Mouse (Mus musculus): Measurements from ENCODE around the gene Ubox5. TPM values are rescaled to one million over a fixed set of nuclear protein-coding genes. Genes with fewer than 3 reads are reported as not detected.
A peak's percentile ranks its signal among the peaks of the same experiment; 100 is the strongest.

The Ubox5 gene
- total and polyA plus RNA-seq, 3 experiments: 3.9 to 5.2 (median 5.0) TPM

- TF ChIP-seq POLR2A (IDR thresholded peaks at IDR 0.05; ENCODE audit: insufficient read depth, low read depth, low read length): peak; percentile 92
- peak; percentile 51 for TF ChIP-seq CTCF (IDR thresholded peaks at IDR 0.05)
- TF ChIP-seq EP300 (IDR thresholded peaks at IDR 0.05; ENCODE audit: insufficient read depth, low read depth, low read length): peak; percentile 53; the same call in 1 of the 2 replicates
- peak within 1 kb of the TSS; percentile 87 for H3K9ac ChIP-seq (ENCODE audit: low read depth, low read length)
- peak within 1 kb of the TSS; percentile 78 for H3K27ac ChIP-seq
- H3K27me3 ChIP-seq (ENCODE audit: control insufficient read depth, insufficient read depth, low read length): no peaks in the 10 kb centered on the region
- intact Hi-C loops (cut with DNase I): loop anchor here (5.0 kb wide), 3 partner anchors 34 to 141 kb away; partner anchors contain the start of genes Pced1a, Ptpra and Vps16
- DNase-seq: peak; percentile 94 to 97
- peak within 1 kb of the TSS; percentile 90 for H3K4me3 ChIP-seq
- H3K79me2 ChIP-seq (replicated peaks; ENCODE audit: control insufficient read depth, insufficient read depth, low read length): no peaks in the 10 kb centered on the region
- WGBS: under 1% methylated on average over 61 of the region's 61 CpGs
- H3K4me1 ChIP-seq (ENCODE audit: control insufficient read depth, insufficient read depth, low read length): peaks cover 7% of the 10 kb centered on the region
- H3K36me3 ChIP-seq (ENCODE audit: control insufficient read depth, insufficient read depth, low read length): no peaks in the 10 kb centered on the region
Observed at GRCm38 (mm10) chr2:130563212-130564055, 66.4 kb downstream of the Ubox5 start, which contains the start of gene Mrps26. Gene Mrps26 (plus strand): TSS chr2:130563742.

- H3K9ac ChIP-seq (ENCODE audit: low read depth, low read length): no peak overlapping the region
- H3K4me1 ChIP-seq (ENCODE audit: control insufficient read depth, insufficient read depth, low read length): peaks cover 2% of the 10 kb centered on the region
- no peak overlapping the region for H3K4me3 ChIP-seq
- no peaks in the 10 kb centered on the region for H3K79me2 ChIP-seq (replicated peaks; ENCODE audit: control insufficient read depth, insufficient read depth, low read length)
- peak; percentile 50 for TF ChIP-seq CTCF (IDR thresholded peaks at IDR 0.05)
- TF ChIP-seq EP300 (IDR thresholded peaks at IDR 0.05; ENCODE audit: insufficient read depth, low read depth, low read length): no peak
- TF ChIP-seq POLR2A (IDR thresholded peaks at IDR 0.05; ENCODE audit: insufficient read depth, low read depth, low read length): no peak
- no peaks in the 10 kb centered on the region for H3K27me3 ChIP-seq (ENCODE audit: control insufficient read depth, insufficient read depth, low read length)
- no peak for DNase-seq
- H3K36me3 ChIP-seq (ENCODE audit: control insufficient read depth, insufficient read depth, low read length): no peaks in the 10 kb centered on the region
- WGBS: 84% methylated on average over 2 of the region's 2 CpGs
- intact Hi-C loops (cut with DNase I): no loop called here
- H3K27ac ChIP-seq: no peak overlapping the region
Observed at GRCm38 (mm10) chr2:130558015-130558414, 71.8 kb downstream of the Ubox5 start.

GRCm38 (mm10) chr2:130557462-130557861 lies 72.4 kb downstream of the Ubox5 start:
- intact Hi-C loops (cut with DNase I): no loop called here
- WGBS: 97% methylated on average over 2 of the region's 2 CpGs
- Histone ChIP-seq H3K4me3 (no peak overlapping the region), H3K27ac (no peak overlapping the region), H3K9ac (ENCODE audit: low read depth, low read length) (no peak overlapping the region), H3K36me3 (ENCODE audit: control insufficient read depth, insufficient read depth, low read length) (no peaks in the 10 kb centered on the region), H3K4me1 (ENCODE audit: control insufficient read depth, insufficient read depth, low read length) (no peaks in the 10 kb centered on the region), H3K79me2 (replicated peaks; ENCODE audit: control insufficient read depth, insufficient read depth, low read length) (no peaks in the 10 kb centered on the region), H3K27me3 (ENCODE audit: control insufficient read depth, insufficient read depth, low read length) (no peaks in the 10 kb centered on the region)
- DNase-seq: no peak
- TF ChIP-seq CTCF (IDR thresholded peaks at IDR 0.05): no peak
- no peak for TF ChIP-seq POLR2A (IDR thresholded peaks at IDR 0.05; ENCODE audit: insufficient read depth, low read depth, low read length)
- TF ChIP-seq EP300 (IDR thresholded peaks at IDR 0.05; ENCODE audit: insufficient read depth, low read depth, low read length): no peak

- TF ChIP-seq EP300 (IDR thresholded peaks at IDR 0.05; ENCODE audit: insufficient read depth, low read depth, low read length): no peak
- 94% methylated on average over 1 of the region's 1 CpGs for WGBS
- Histone ChIP-seq H3K36me3 (ENCODE audit: control insufficient read depth, insufficient read depth, low read length) (no peaks in the 10 kb centered on the region), H3K4me1 (ENCODE audit: control insufficient read depth, insufficient read depth, low read length) (no peaks in the 10 kb centered on the region), H3K4me3 (no peak overlapping the region), H3K27me3 (ENCODE audit: control insufficient read depth, insufficient read depth, low read length) (no peaks in the 10 kb centered on the region), H3K9ac (ENCODE audit: low read depth, low read length) (no peak overlapping the region), H3K79me2 (replicated peaks; ENCODE audit: control insufficient read depth, insufficient read depth, low read length) (no peaks in the 10 kb centered on the region), H3K27ac (no peak overlapping the region)
- intact Hi-C loops (cut with DNase I): no loop called here
- DNase-seq: no peak
Observed at GRCm38 (mm10) chr2:130556292-130556691, 73.5 kb downstream of the Ubox5 start.

GRCm38 (mm10) chr2:130554841-130555240 lies 75.0 kb downstream of the Ubox5 start:
- no peak for DNase-seq
- no peak overlapping the region for H3K4me3 ChIP-seq
- no peak overlapping the region for H3K27ac ChIP-seq
- no peaks in the 10 kb centered on the region for H3K79me2 ChIP-seq (replicated peaks; ENCODE audit: control insufficient read depth, insufficient read depth, low read length)
- no peaks in the 10 kb centered on the region for H3K36me3 ChIP-seq (ENCODE audit: control insufficient read depth, insufficient read depth, low read length)
- intact Hi-C loops (cut with DNase I): no loop called here
- no peak overlapping the region for H3K9ac ChIP-seq (ENCODE audit: low read depth, low read length)
- 91% methylated on average over 7 of the region's 7 CpGs for WGBS
- no peak for TF ChIP-seq CTCF (IDR thresholded peaks at IDR 0.05)
- TF ChIP-seq EP300 (IDR thresholded peaks at IDR 0.05; ENCODE audit: insufficient read depth, low read depth, low read length): no peak
- no peak for TF ChIP-seq POLR2A (IDR thresholded peaks at IDR 0.05; ENCODE audit: insufficient read depth, low read depth, low read length)
- H3K27me3 ChIP-seq (ENCODE audit: control insufficient read depth, insufficient read depth, low read length): no peaks in the 10 kb centered on the region
- H3K4me1 ChIP-seq (ENCODE audit: control insufficient read depth, insufficient read depth, low read length): no peaks in the 10 kb centered on the region

- Histone ChIP-seq H3K79me2 (replicated peaks; ENCODE audit: control insufficient read depth, insufficient read depth, low read length) (no peaks in the 10 kb centered on the region), H3K27ac (no peak overlapping the region), H3K27me3 (ENCODE audit: control insufficient read depth, insufficient read depth, low read length) (no peaks in the 10 kb centered on the region), H3K4me1 (ENCODE audit: control insufficient read depth, insufficient read depth, low read length) (no peaks in the 10 kb centered on the region), H3K9ac (ENCODE audit: low read depth, low read length) (no peak overlapping the region), H3K36me3 (ENCODE audit: control insufficient read depth, insufficient read depth, low read length) (no peaks in the 10 kb centered on the region), H3K4me3 (no peak overlapping the region)
- no peak for DNase-seq
- TF ChIP-seq CTCF (IDR thresholded peaks at IDR 0.05) (no peak), EP300 (IDR thresholded peaks at IDR 0.05; ENCODE audit: insufficient read depth, low read depth, low read length) (no peak), POLR2A (IDR thresholded peaks at IDR 0.05; ENCODE audit: insufficient read depth, low read depth, low read length) (no peak)
- intact Hi-C loops (cut with DNase I): no loop called here
- 73% methylated on average over 8 of the region's 8 CpGs for WGBS
Observed at GRCm38 (mm10) chr2:130546957-130547356, 82.9 kb downstream of the Ubox5 start.

Measured in heart, adult 2 months (tissue).